Mouse (Mus musculus) ES-E14 (cell line): ENCODE measurements around the gene Cfap44. TPM values are rescaled to one million over a fixed set of nuclear protein-coding genes. Genes with fewer than 3 reads are reported as not detected.

Experiments
- DNase-seq: peaks from one replicate; pipeline ENCODE4 v3.0.0-alpha.2; 2013; ENCODE audit warnings: low read depth, low spot score
- H3K27ac ChIP-seq: 2 replicates; pipeline ENCODE4 v1.5.1; 2012; ENCODE audit warnings: low read depth, mild to moderate bottlenecking, low read length, moderate library complexity, mixed read lengths; ENCODE audit not compliant: poor library complexity, insufficient read depth, severe bottlenecking
- H3K36me3 ChIP-seq: 2 replicates; pipeline ENCODE4 v1.6.1; 2012; ENCODE audit warnings: mild to moderate bottlenecking, low read length, moderate library complexity, mixed read lengths; ENCODE audit not compliant: control insufficient read depth, poor library complexity, insufficient read depth, severe bottlenecking
- H3K4me1 ChIP-seq, 2 experiments: fragments of 150-350 bp in 1 of 2; sonication (generic) in 1 of 2; 2 replicates each; pipeline ENCODE4 v1.6.1; 2012; ENCODE audit warnings: low read length in 2 of 2, mild to moderate bottlenecking in 1 of 2, mixed read lengths in 1 of 2; ENCODE audit not compliant: control insufficient read depth in 2 of 2, insufficient read depth in 2 of 2, poor library complexity in 1 of 2
- H3K4me3 ChIP-seq, 2 experiments: fragments of 150-350 bp in 1 of 2; sonication (generic) in 1 of 2; 2 replicates each; pipeline ENCODE4 v1.5.1; 2012; ENCODE audit warnings: low read length in 2 of 2, low read depth in 1 of 2, mild to moderate bottlenecking in 1 of 2, mixed read lengths in 1 of 2; ENCODE audit not compliant: insufficient read depth in 1 of 2, poor library complexity in 1 of 2, severe bottlenecking in 1 of 2
- H3K9ac ChIP-seq: 2 replicates; pipeline ENCODE4 v1.6.1; 2012; ENCODE audit warnings: low read depth, mild to moderate bottlenecking, low read length, mixed read lengths; ENCODE audit not compliant: poor library complexity, insufficient read depth, severe bottlenecking
- H3K9me3 ChIP-seq: fragments of 150-350 bp; sonication (generic); 2 replicates; pipeline ENCODE4 v1.6.1; 2012; ENCODE audit warnings: low read depth, mild to moderate bottlenecking, low read length; ENCODE audit not compliant: control insufficient read depth, insufficient read depth
- CHD2 ChIP-seq: IDR thresholded peaks from 2 replicates; pipeline ENCODE4 v1.6.1; 2014; ENCODE audit warnings: mild to moderate bottlenecking, low read depth, low read length, inconsistent platforms
- HCFC1 ChIP-seq: IDR thresholded peaks from 2 replicates; pipeline ENCODE4 v1.6.1; 2012; ENCODE audit warnings: low read length, inconsistent platforms, borderline replicate concordance; ENCODE audit not compliant: insufficient read depth
- MAFK ChIP-seq: IDR thresholded peaks from 2 replicates; pipeline ENCODE4 v1.6.1; 2014; ENCODE audit warnings: mild to moderate bottlenecking, low read depth, low read length, inconsistent platforms; ENCODE audit not compliant: insufficient read depth
- ZC3H11A ChIP-seq: IDR thresholded peaks from 2 replicates; pipeline ENCODE4 v1.6.1; 2012; ENCODE audit warnings: low read depth, mild to moderate bottlenecking, inconsistent platforms, low read length, borderline replicate concordance
- ZNF384 ChIP-seq: IDR thresholded peaks from 2 replicates; pipeline ENCODE4 v1.6.1; 2012; ENCODE audit warnings: low read depth, low read length, inconsistent platforms
- in situ Hi-C, 2 experiments: fragments of 600-800 bp; cut with MboI; formaldehyde crosslinking; loops; one replicate each; pipeline ENCODE4 v1.15.1; 2025; ENCODE audit warnings: low sequenced_read_pairs in 2 of 2, inconsistent platforms in 1 of 2; ENCODE audit not compliant: unreplicated experiment in 2 of 2
- total RNA-seq: library from RNA; depleted of rRNA; stranded (reverse); fragments of 300-350 nt; gene quantifications from 2 replicates; pipeline ENCODE4 v1.2.3, GENCODE M21; 2012

The Cfap44 gene
- total RNA-seq, 1 experiment = 0.22 TPM

DNA sequence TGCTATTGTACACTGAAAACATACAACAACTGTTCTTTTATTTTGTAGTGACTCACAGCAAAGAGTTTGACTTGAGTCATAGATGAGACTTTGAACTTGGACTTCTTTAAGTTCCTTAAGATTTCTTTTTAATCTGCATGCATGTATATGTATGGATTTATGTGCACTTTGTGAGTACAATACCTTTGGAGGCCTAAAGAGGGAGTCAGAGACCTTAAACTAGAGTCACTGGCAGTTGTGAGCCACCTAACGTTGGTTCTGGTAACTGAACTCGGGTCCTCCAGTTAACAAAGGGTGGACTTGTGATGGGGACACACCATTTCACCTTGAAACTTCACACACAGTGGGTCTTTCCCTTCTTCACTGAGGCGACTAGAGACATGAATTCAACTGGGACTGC lies 103.9 kb downstream of the Cfap44 start:
- no peak for TF ChIP-seq HCFC1
- no peak for TF ChIP-seq MAFK
- no peak for TF ChIP-seq CHD2
- no peak for TF ChIP-seq ZNF384
- no peak for TF ChIP-seq ZC3H11A
- H3K4me3 ChIP-seq = no peak overlapping the region
- H3K27ac ChIP-seq = no peak overlapping the region
- in situ Hi-C loops = no loop called here
- no peaks in the 10 kb centered on the region for H3K9me3 ChIP-seq
- H3K9ac ChIP-seq = no peak overlapping the region
- DNase-seq = no peak
- H3K36me3 ChIP-seq = no peaks in the 10 kb centered on the region
- no peaks in the 10 kb centered on the region for H3K4me1 ChIP-seq

DNA sequence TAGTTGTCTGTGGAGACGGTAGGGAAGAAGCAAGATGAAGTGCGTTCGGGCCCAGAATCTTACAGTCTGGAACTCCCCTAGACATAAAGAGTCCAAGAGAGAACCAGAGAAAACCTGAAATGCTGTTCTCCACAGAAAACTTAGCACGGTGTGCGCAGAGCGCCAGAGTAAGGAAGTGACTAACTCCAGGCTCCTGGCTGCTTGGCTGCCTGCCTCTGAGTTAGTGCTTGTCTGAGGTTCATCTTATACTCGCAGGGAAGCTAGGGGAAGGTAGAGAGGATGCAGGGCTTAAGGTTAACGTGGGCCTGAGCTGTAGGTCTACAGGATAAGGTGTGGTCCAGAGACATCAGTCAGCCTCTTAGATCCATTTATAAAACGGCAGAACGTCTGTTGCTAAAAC lies 107.2 kb downstream of the Cfap44 start:
- in situ Hi-C loops = no loop called here
- Histone ChIP-seq H3K9ac (no peak overlapping the region), H3K36me3 (no peaks in the 10 kb centered on the region), H3K27ac (no peak overlapping the region), H3K4me1 (no peaks in the 10 kb centered on the region), H3K4me3 (no peak overlapping the region), H3K9me3 (no peaks in the 10 kb centered on the region)
- DNase-seq = no peak
- TF ChIP-seq ZNF384 = no peak
- TF ChIP-seq CHD2 = no peak
- no peak for TF ChIP-seq HCFC1
- TF ChIP-seq MAFK = no peak
- no peak for TF ChIP-seq ZC3H11A

- no peaks in the 10 kb centered on the region for H3K36me3 ChIP-seq
- DNase-seq = no peak
- H3K4me1 ChIP-seq = no peaks in the 10 kb centered on the region
- H3K27ac ChIP-seq = no peak overlapping the region
- in situ Hi-C loops = no loop called here
- H3K4me3 ChIP-seq = no peak overlapping the region
- H3K9ac ChIP-seq = no peak overlapping the region
- TF ChIP-seq HCFC1 = no peak
- no peak for TF ChIP-seq MAFK
- no peak for TF ChIP-seq ZC3H11A
- no peak for TF ChIP-seq ZNF384
- no peak for TF ChIP-seq CHD2
- no peaks in the 10 kb centered on the region for H3K9me3 ChIP-seq
Measured at GRCm38 (mm10) chr16:44502325-44502724, 107.7 kb downstream of the Cfap44 start.

GRCm38 (mm10) chr16:44502895-44503575 lies 108.4 kb downstream of the Cfap44 start:
- no peak for TF ChIP-seq ZC3H11A
- TF ChIP-seq HCFC1 = no peak
- no peak for TF ChIP-seq MAFK
- no peak for TF ChIP-seq CHD2
- Histone ChIP-seq H3K4me3 (no peak overlapping the region), H3K27ac (no peak overlapping the region), H3K9me3 (no peaks in the 10 kb centered on the region), H3K9ac (no peak overlapping the region), H3K36me3 (no peaks in the 10 kb centered on the region), H3K4me1 (no peaks in the 10 kb centered on the region)
- DNase-seq = no peak
- in situ Hi-C loops = no loop called here

DNA sequence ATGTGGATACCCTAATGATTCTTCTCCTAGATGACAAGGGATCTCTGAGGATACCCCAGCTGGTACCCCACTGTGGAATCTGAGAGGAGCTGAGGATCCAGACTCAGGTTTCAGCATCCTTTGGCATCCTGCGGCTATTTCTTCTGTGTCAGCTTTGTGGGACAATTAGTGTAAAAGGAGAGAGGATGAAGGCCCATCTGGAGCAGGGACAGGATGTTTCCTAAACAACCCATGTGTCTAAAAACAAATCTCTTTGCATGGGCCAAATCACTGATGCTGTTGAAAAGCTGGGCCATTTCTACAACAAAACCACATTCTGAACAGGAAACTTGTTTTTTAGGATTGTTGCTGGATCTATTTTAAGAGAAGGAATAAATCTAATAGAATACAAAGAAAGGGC lies 110.6 kb downstream of the Cfap44 start:
- no peak for DNase-seq
- TF ChIP-seq CHD2 (no peak), ZNF384 (no peak), ZC3H11A (no peak), MAFK (no peak), HCFC1 (no peak)
- Histone ChIP-seq H3K9ac (no peak overlapping the region), H3K27ac (no peak overlapping the region), H3K36me3 (no peaks in the 10 kb centered on the region), H3K4me3 (no peak overlapping the region), H3K4me1 (no peaks in the 10 kb centered on the region), H3K9me3 (no peaks in the 10 kb centered on the region)
- in situ Hi-C loops = no loop called here
